9 mouse cellular contexts compared by ENCODE assay signal in the genomic region with DNA sequence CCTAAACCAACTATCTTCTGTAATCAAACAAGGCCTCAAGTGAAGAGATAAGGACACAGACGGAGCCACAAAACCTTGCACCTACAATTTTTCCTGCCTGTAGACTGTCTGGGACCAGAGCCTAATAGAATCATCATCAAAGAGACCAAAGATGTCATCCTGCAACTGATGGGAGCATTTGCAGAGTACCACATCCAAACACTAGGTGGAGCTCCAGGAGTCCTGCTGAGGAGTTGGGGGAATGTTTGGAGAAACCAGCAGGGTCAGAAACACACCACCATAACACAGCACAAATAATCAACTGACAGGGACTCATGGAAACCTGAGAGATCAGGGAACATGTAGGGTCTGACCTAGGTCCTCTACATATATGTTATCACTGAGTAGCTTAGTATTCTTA.
DNase-seq lines count a peak whose midpoint lies in the region; ATAC-seq and TF ChIP-seq lines count a peak whose summit lies in the region.
"Had no signal": no experiment of that assay in that cellular context is flagged by ENCODE, and none has a peak within 500 bp of the region (broad histone marks: within the 10 kb centered on the region; RNA-seq: fewer than 3 reads in every experiment).

No protein-coding gene starts in this region.

- H3K9me3 ChIP-seq in hindbrain, embryonic 10.5 days, result no peaks in the 10 kb centered on the region
- no peaks in the 10 kb centered on the region for H3K9me3 ChIP-seq in hindbrain, embryonic 16.5 days (ENCODE audit: control insufficient read depth, low read length)
- no peaks in the 10 kb centered on the region for H3K9me3 ChIP-seq in midbrain, postnatal 0 days (ENCODE audit: low read length)
- H3K9me3 ChIP-seq in midbrain, embryonic 15.5 days, result no peaks in the 10 kb centered on the region
- no peaks in the 10 kb centered on the region for H3K9me3 ChIP-seq in heart, embryonic 11.5 days (replicated peaks; ENCODE audit: control insufficient read depth, low read length)
- H3K9me3 ChIP-seq: embryonic facial prominence, embryonic 15.5 days had no signal

- TF ChIP-seq CTCF in midbrain, postnatal 0 days (IDR thresholded peaks at IDR 0.05), result peak; percentile 38

- no peak for ATAC-seq in hindbrain, embryonic 16.5 days
- ATAC-seq in midbrain, postnatal 0 days (ENCODE audit: low FRiP score), result no peak
- no peak for ATAC-seq in midbrain, embryonic 15.5 days (replicated peaks)
- no peak for ATAC-seq in heart, embryonic 11.5 days (replicated peaks; ENCODE audit: insufficient number of reproducible peaks, low FRiP score, low TSS enrichment)

- no peaks in the 10 kb centered on the region for H3K4me1 ChIP-seq in hindbrain, embryonic 10.5 days (replicated peaks)
- H3K4me1 ChIP-seq in hindbrain, embryonic 16.5 days (ENCODE audit: control insufficient read depth, insufficient read depth, low read depth, low read length), result no peaks in the 10 kb centered on the region
- no peaks in the 10 kb centered on the region for H3K4me1 ChIP-seq in midbrain, postnatal 0 days (ENCODE audit: insufficient read depth, low read length)
- no peaks in the 10 kb centered on the region for H3K4me1 ChIP-seq in midbrain, embryonic 15.5 days
- H3K4me1 ChIP-seq in heart, embryonic 11.5 days (ENCODE audit: control insufficient read depth, insufficient read depth, low read length), result no peaks in the 10 kb centered on the region
- H3K4me1 ChIP-seq: embryonic facial prominence, embryonic 15.5 days had no signal

- H3K27me3 ChIP-seq in hindbrain, embryonic 10.5 days (ENCODE audit: insufficient read depth, poor library complexity, severe bottlenecking), result no peaks in the 10 kb centered on the region
- no peaks in the 10 kb centered on the region for H3K27me3 ChIP-seq in hindbrain, embryonic 16.5 days (replicated peaks; ENCODE audit: control insufficient read depth, insufficient read depth, low read length)
- no peaks in the 10 kb centered on the region for H3K27me3 ChIP-seq in midbrain, postnatal 0 days (ENCODE audit: insufficient read depth, low read length)
- H3K27me3 ChIP-seq in midbrain, embryonic 15.5 days (replicated peaks), result no peaks in the 10 kb centered on the region
- H3K27me3 ChIP-seq in heart, embryonic 11.5 days (ENCODE audit: control insufficient read depth, insufficient read depth, low read length), result no peaks in the 10 kb centered on the region
- H3K27me3 ChIP-seq: embryonic facial prominence, embryonic 15.5 days had no signal

- no peaks in the 10 kb centered on the region for H3K36me3 ChIP-seq in hindbrain, embryonic 10.5 days
- H3K36me3 ChIP-seq in hindbrain, embryonic 16.5 days (ENCODE audit: control insufficient read depth, insufficient read depth, low read length), result no peaks in the 10 kb centered on the region
- H3K36me3 ChIP-seq in midbrain, postnatal 0 days (ENCODE audit: insufficient read depth, low read length), result no peaks in the 10 kb centered on the region
- no peaks in the 10 kb centered on the region for H3K36me3 ChIP-seq in midbrain, embryonic 15.5 days (replicated peaks)
- H3K36me3 ChIP-seq in heart, embryonic 11.5 days (ENCODE audit: control insufficient read depth, insufficient read depth, low read length), result no peaks in the 10 kb centered on the region
- H3K36me3 ChIP-seq: embryonic facial prominence, embryonic 15.5 days had no signal

- no peak overlapping the region for H3K4me3 ChIP-seq in hindbrain, embryonic 10.5 days
- no peak overlapping the region for H3K4me3 ChIP-seq in hindbrain, embryonic 16.5 days (ENCODE audit: low read length)
- H3K4me3 ChIP-seq in midbrain, postnatal 0 days (ENCODE audit: low read depth, low read length), result no peak overlapping the region
- H3K4me3 ChIP-seq in midbrain, embryonic 15.5 days, result no peak overlapping the region
- H3K4me3 ChIP-seq in heart, embryonic 11.5 days (ENCODE audit: low read depth, low read length), result no peak overlapping the region
- H3K4me3 ChIP-seq: embryonic facial prominence, embryonic 15.5 days had no signal

- DNase-seq in hindbrain, embryonic 10.5 days (ENCODE audit: low spot score), result peak; percentile 5
- DNase-seq in midbrain, postnatal 0 days (ENCODE audit: low spot score), result no peak
- DNase-seq in cerebellum, adult 9-11 months, result peak; percentile 1
- peak; percentile 1 for DNase-seq in right cerebral cortex, postnatal 4 days
- no peak for DNase-seq in gastrocnemius, postnatal 4 days (ENCODE audit: low spot score in 2 of 2)

- no peak overlapping the region for H3K4me2 ChIP-seq in hindbrain, embryonic 16.5 days (ENCODE audit: low read length)
- H3K4me2 ChIP-seq in midbrain, postnatal 0 days (ENCODE audit: low read depth, low read length, poor library complexity, severe bottlenecking), result no peak overlapping the region
- no peak overlapping the region for H3K4me2 ChIP-seq in midbrain, embryonic 15.5 days
- no peak overlapping the region for H3K4me2 ChIP-seq in heart, embryonic 11.5 days
- H3K4me2 ChIP-seq: embryonic facial prominence, embryonic 15.5 days had no signal

- H3K27ac ChIP-seq in hindbrain, embryonic 10.5 days, result no peak overlapping the region
- H3K27ac ChIP-seq in hindbrain, embryonic 16.5 days (ENCODE audit: low read depth, low read length), result no peak overlapping the region
- no peak overlapping the region for H3K27ac ChIP-seq in midbrain, postnatal 0 days (ENCODE audit: low read depth, low read length)
- H3K27ac ChIP-seq in midbrain, embryonic 15.5 days, result no peak overlapping the region
- H3K27ac ChIP-seq in heart, embryonic 11.5 days (ENCODE audit: low read depth, low read length), result no peak overlapping the region
- H3K27ac ChIP-seq: embryonic facial prominence, embryonic 15.5 days had no signal

- H3K9ac ChIP-seq in hindbrain, embryonic 16.5 days (ENCODE audit: low read depth, low read length), result no peak overlapping the region
- H3K9ac ChIP-seq in midbrain, postnatal 0 days (replicated peaks; ENCODE audit: low read length, poor library complexity, severe bottlenecking), result no peak overlapping the region
- H3K9ac ChIP-seq in midbrain, embryonic 15.5 days, result no peak overlapping the region
- H3K9ac ChIP-seq in heart, embryonic 11.5 days (ENCODE audit: low read depth, low read length), result no peak overlapping the region
- H3K9ac ChIP-seq: embryonic facial prominence, embryonic 15.5 days had no signal

- 25% methylated on average over 1 of the region's 1 CpGs for WGBS in hindbrain, embryonic 10.5 days
- 52% methylated on average over 1 of the region's 1 CpGs for WGBS in hindbrain, embryonic 16.5 days
- WGBS in midbrain, postnatal 0 days, result 36% methylated on average over 1 of the region's 1 CpGs
- 46% methylated on average over 1 of the region's 1 CpGs for WGBS in midbrain, embryonic 15.5 days
- WGBS in heart, embryonic 11.5 days (ENCODE audit: insufficient replicate concordance), result 20% methylated on average over 1 of the region's 1 CpGs

Comparison
In these comparisons a context has a peak if more than half of its experiments do, and no peak if none do; other contexts are left out.
1. DNase-seq: peak in hindbrain, embryonic 10.5 days (single experiment), cerebellum, adult 9-11 months (single experiment) and right cerebral cortex, postnatal 4 days (single experiment); none in midbrain, postnatal 0 days (single experiment) and gastrocnemius, postnatal 4 days (0 of 2).